Mouse (Mus musculus) stomach, postnatal 0 days (tissue): ENCODE measurements around the gene Rnf2. TPM values are rescaled to one million over a fixed set of nuclear protein-coding genes. Genes with fewer than 3 reads are reported as not detected.

Experiments used
- ATAC-seq: fragments of 200-750 bp; cut with Nextera tagmentation; 2 replicates; pipeline ENCODE4 v1.8.0; 2017; ENCODE audit not compliant: low FRiP score, low TSS enrichment
- DNase-seq: peaks from one replicate; pipeline ENCODE4 v3.0.0-alpha.2; 2016; ENCODE audit warnings: low spot score
- H3K27ac ChIP-seq: fragments of 300-500 bp; sonication (generic); replicated peaks from 2 replicates; pipeline ENCODE4 v1.5.1; 2014; ENCODE audit warnings: mild to moderate bottlenecking, control low read depth
- H3K27me3 ChIP-seq: fragments of 300-500 bp; sonication (generic); 2 replicates; pipeline ENCODE4 v1.6.1; 2014; ENCODE audit warnings: low read length; ENCODE audit not compliant: control insufficient read depth, insufficient read depth
- H3K36me3 ChIP-seq: fragments of 300-500 bp; sonication (generic); 2 replicates; pipeline ENCODE4 v1.6.1; 2014; ENCODE audit warnings: low read length, mixed read lengths; ENCODE audit not compliant: control insufficient read depth, insufficient read depth
- H3K4me1 ChIP-seq: fragments of 300-500 bp; sonication (generic); replicated peaks from 2 replicates; pipeline ENCODE4 v1.6.1; 2014; ENCODE audit warnings: antibody characterized with exemption; ENCODE audit not compliant: control insufficient read depth, insufficient read depth
- H3K4me2 ChIP-seq: fragments of 300-500 bp; sonication (generic); replicated peaks from 2 replicates; pipeline ENCODE4 v1.6.1; 2014; ENCODE audit warnings: low read depth, mild to moderate bottlenecking, control low read depth, moderate library complexity
- H3K4me3 ChIP-seq: fragments of 300-500 bp; sonication (generic); 2 replicates; pipeline ENCODE4 v1.5.1; 2014; ENCODE audit warnings: low read depth, low read length, control low read depth
- H3K9ac ChIP-seq: fragments of 300-500 bp; sonication (generic); 2 replicates; pipeline ENCODE4 v1.6.1; 2014; ENCODE audit warnings: mild to moderate bottlenecking, low read length, control low read depth, mixed read lengths
- H3K9me3 ChIP-seq: fragments of 300-500 bp; sonication (generic); 2 replicates; pipeline ENCODE4 v1.6.1; 2016; ENCODE audit warnings: low read length; ENCODE audit not compliant: control insufficient read depth
- CTCF ChIP-seq: IDR thresholded peaks from 2 replicates; pipeline ENCODE4 v1.5.1; 2016; ENCODE audit warnings: antibody characterized with exemption, low read depth, mild to moderate bottlenecking, moderate library complexity
- EP300 ChIP-seq: optimal IDR thresholded peaks from 2 replicates; pipeline ENCODE3; 2016; ENCODE audit warnings: antibody characterized with exemption
- WGBS: fragments of 180-500 bp; shearing (Covaris S2); extraction: QIAGEN DNeasy Blood & Tissue Kit; methylation state at CpG from one replicate; pipeline ENCODE4 v1.1.7; 2014; 5-methylcytosine and 5-hydroxymethylcytosine counted together
- polyA plus RNA-seq: library from polyadenylated mRNA; unstranded; fragments of >200 nt; fragmentation: Nextera tagmentation; extraction: Ambion mirVana; gene quantifications from 2 replicates; pipeline ENCODE4 v1.2.1, GENCODE M21; 2015

Gene Rnf2
- polyA plus RNA-seq, 1 experiment from 2014 or later: 29.8 TPM

GRCm38 (mm10) chr1:151543796-151544477, 43.2 kb upstream of the Rnf2 start:
- ATAC-seq (no peak), DNase-seq (no peak)
- no peak overlapping the region for H3K4me3 ChIP-seq
- H3K4me2 ChIP-seq: no peak overlapping the region
- no peaks in the 10 kb centered on the region for H3K4me1 ChIP-seq
- TF ChIP-seq CTCF (no peak), EP300 (no peak)
- H3K36me3 ChIP-seq: no peaks in the 10 kb centered on the region
- H3K27ac ChIP-seq: no peak overlapping the region
- H3K9ac ChIP-seq: no peak overlapping the region
- H3K9me3 ChIP-seq: no peaks in the 10 kb centered on the region
- 69% methylated on average over 6 of the region's 6 CpGs for WGBS
- H3K27me3 ChIP-seq: no peaks in the 10 kb centered on the region

DNA sequence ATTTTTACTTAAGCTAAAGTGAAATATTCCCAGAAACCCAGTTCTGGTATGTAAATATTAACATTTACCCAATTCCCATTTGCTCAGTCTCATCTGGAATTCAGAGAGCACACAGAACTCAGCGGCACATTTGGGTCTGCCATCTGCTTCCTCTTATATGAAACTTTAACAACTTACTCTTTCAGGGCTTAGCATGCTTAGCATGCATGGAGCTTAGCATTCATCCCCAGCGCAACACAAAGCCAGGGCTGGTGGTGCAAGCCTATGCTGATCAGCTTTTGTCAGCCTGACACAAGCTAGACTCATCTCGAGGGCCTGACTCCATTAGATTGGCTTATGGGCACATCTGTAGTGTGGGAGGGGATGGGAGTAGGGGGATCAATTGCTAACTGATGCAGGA, 25.9 kb upstream of the Rnf2 start:
- H3K4me1 ChIP-seq: no peaks in the 10 kb centered on the region
- H3K9ac ChIP-seq: no peak overlapping the region
- no peak for ATAC-seq
- no peaks in the 10 kb centered on the region for H3K36me3 ChIP-seq
- H3K9me3 ChIP-seq: 0 out of 2 replicates have a peak, but pooled peaks cover 2% of the 10 kb centered on the region
- no peak overlapping the region for H3K4me3 ChIP-seq
- H3K4me2 ChIP-seq: no peak overlapping the region
- DNase-seq: no peak
- no peaks in the 10 kb centered on the region for H3K27me3 ChIP-seq
- no peak overlapping the region for H3K27ac ChIP-seq
- 56% methylated on average over 3 of the region's 3 CpGs for WGBS
- TF ChIP-seq EP300 (no peak), CTCF (no peak)

DNA sequence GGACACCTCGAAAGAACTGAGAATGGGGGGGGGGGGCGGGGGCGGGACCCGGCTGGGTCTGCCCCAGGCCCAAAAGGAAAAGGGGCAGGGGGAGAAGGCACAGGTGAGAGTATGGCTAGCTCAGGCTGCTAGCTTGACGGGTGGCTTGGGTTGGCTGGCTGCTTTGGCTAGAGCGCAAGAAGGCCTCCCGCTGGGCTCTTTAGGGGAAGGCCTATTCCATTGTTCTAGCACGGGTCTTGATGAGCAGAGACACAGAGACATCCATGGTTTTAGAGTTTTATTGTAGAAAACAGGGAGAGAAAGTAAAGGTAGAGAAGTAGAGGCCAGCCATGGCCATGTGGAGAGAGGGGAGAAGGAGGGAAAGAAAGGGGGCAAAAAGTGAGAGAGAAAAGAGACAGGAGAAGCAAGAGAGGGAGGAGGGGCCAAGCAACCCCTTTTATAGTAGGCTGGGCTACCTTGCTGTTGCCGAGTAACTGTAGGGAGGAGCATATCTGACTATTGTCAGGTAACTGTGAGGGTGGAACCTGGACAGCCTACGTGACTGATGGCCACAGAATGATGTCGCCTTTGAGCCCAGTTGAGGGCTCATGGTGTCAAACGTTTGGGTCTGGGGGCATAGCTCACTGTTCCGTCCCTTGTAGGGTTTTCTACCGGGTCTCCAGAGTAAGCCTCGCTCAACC, 17.0 kb upstream of the Rnf2 start:
- Histone ChIP-seq H3K9ac (no peak overlapping the region), H3K9me3 (no peaks in the 10 kb centered on the region), H3K27ac (no peak overlapping the region), H3K4me3 (no peak overlapping the region), H3K4me2 (no peak overlapping the region), H3K27me3 (no peaks in the 10 kb centered on the region), H3K4me1 (no peaks in the 10 kb centered on the region), H3K36me3 (no peaks in the 10 kb centered on the region)
- DNase-seq: no peak
- no peak for TF ChIP-seq EP300
- TF ChIP-seq CTCF: no peak
- WGBS: 88% methylated on average over 12 of the region's 15 CpGs
- ATAC-seq: no peak

DNA sequence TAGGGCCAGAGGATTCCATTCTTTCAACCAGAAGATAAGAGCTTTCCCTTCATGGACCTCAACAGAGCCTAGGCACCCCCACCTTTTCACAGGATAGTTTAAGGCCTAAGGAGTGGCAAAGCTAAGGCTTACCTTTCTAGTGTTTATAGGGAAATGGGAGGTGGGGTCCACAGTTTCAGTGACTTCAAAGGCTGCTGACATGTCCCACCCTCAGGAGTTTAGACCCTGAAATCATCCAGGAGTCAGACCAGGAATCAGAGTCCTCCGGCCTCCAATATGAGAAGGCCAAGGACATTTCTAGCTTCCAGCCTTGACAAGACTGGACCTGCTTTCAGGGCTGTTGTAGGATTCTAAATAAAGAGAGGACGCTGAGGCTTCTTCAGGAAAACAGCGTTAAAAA, 16.1 kb upstream of the Rnf2 start:
- no peak overlapping the region for H3K4me2 ChIP-seq
- no peak overlapping the region for H3K9ac ChIP-seq
- no peak for TF ChIP-seq CTCF
- no peaks in the 10 kb centered on the region for H3K27me3 ChIP-seq
- no peaks in the 10 kb centered on the region for H3K9me3 ChIP-seq
- ATAC-seq: no peak
- DNase-seq: no peak
- H3K4me3 ChIP-seq: no peak overlapping the region
- no peak overlapping the region for H3K27ac ChIP-seq
- H3K4me1 ChIP-seq: no peaks in the 10 kb centered on the region
- H3K36me3 ChIP-seq: no peaks in the 10 kb centered on the region
- WGBS: 92% methylated on average over 3 of the region's 3 CpGs

- no peaks in the 10 kb centered on the region for H3K36me3 ChIP-seq
- 75% methylated on average over 1 of the region's 1 CpGs for WGBS
- H3K4me1 ChIP-seq: no peaks in the 10 kb centered on the region
- no peak overlapping the region for H3K9ac ChIP-seq
- TF ChIP-seq EP300 (no peak), CTCF (no peak)
- no peaks in the 10 kb centered on the region for H3K27me3 ChIP-seq
- H3K9me3 ChIP-seq: no peaks in the 10 kb centered on the region
- ATAC-seq (no peak), DNase-seq (no peak)
- no peak overlapping the region for H3K4me3 ChIP-seq
- H3K4me2 ChIP-seq: no peak overlapping the region
- H3K27ac ChIP-seq: no peak overlapping the region
Observed at GRCm38 (mm10) chr1:151515733-151516132, 15.0 kb upstream of the Rnf2 start.

GRCm38 (mm10) chr1:151514119-151514518, 13.4 kb upstream of the Rnf2 start:
- 0 out of 2 replicates have a peak overlapping the region, but pooled peaks have one; percentile 24 for H3K27ac ChIP-seq
- no peak overlapping the region for H3K4me2 ChIP-seq
- no peak for DNase-seq
- no peak overlapping the region for H3K4me3 ChIP-seq
- 47% methylated on average over 4 of the region's 4 CpGs for WGBS
- no peak for TF ChIP-seq CTCF
- TF ChIP-seq EP300: no peak
- H3K4me1 ChIP-seq: no peaks in the 10 kb centered on the region
- H3K9me3 ChIP-seq: no peaks in the 10 kb centered on the region
- no peaks in the 10 kb centered on the region for H3K27me3 ChIP-seq
- ATAC-seq: no peak
- H3K36me3 ChIP-seq: no peaks in the 10 kb centered on the region
- no peak overlapping the region for H3K9ac ChIP-seq
